Mouse (Mus musculus) heart, postnatal 4 days (tissue): Measurements from ENCODE around the gene Pramef8. TPM values are rescaled to one million over a fixed set of nuclear protein-coding genes. Genes with fewer than 3 reads are reported as not detected.

Experiments used
- DNase-seq: peaks from one replicate; pipeline ENCODE4 v3.0.0; 2021
- total RNA-seq, 2 experiments: library from RNA; stranded (reverse); gene quantifications; 2 replicates each; pipeline ENCODE4 v1.2.3; 2021

Gene Pramef8
- total RNA-seq: 10 to 100 TPM; 11.7 to 12.1 TPM

DNA sequence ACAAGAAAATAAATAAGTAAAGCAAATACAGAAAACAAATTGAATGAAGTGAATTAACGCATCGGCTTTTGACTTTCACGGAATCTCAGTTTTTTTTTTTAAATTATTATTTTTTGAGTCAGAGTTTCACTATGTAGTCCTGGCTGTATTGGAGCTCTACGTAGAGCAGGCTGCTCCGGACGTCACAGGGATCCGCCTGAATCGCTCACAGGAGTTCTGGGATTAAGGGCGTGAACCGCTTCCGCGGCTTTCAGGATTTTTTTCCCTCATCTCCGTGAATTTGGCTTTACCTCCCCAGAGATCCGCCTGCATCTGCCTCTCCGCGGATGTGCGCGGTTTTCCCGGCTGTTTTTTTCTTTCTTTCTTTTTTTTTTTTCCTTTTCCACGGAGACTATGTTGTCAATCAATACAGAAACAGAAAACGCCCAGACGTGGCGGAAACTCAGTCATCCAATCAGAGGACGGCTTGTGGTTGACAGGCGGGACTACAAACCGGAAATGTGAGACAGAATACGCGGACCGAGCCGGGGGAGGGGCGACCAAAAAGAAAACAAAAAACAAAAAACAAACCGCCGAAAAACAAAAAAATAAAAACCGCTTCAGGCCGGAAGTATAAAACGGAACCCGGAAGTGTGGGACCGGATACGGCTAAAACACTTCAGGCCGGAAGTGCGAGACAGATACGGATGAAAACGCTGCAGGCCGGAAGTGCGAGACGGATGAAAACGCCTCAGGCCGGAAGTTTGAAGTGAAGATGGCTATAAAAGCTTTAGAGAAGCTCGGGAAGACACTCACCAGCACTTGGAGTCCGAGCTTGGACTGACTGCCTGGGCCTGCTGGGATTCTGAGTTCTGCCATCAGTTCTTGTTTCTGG lies at the start of gene Pramef8:
Gene Pramef8 (plus strand): TSS at position 208 of the 874 bp plus-strand sequence.
- peak; percentile 93 for DNase-seq

- DNase-seq: no peak
Measured at GRCm38 (mm10) chr4:143366415-143367041, 45.7 kb upstream of the Pramef8 start.

DNA sequence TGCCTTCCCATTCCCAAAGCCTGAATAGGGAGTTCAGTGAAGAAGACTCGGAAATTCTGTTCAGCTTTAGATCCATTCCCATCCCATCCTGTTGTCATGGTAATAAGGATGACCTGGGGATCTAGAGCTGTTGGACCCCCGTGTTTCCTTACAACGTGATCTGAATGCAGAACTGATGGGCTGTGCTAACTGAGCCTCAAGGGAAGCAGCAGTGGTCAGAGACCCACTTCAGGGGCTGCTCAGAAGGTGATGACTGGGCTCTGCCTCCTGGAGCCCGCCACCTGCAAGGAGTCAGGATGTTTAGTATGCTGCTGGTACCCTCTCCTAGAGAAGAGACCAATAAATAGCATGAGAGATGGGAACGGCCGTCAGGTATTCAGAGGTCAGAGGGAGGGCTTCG lies 32.7 kb upstream of the Pramef8 start:
- DNase-seq: no peak

GRCm38 (mm10) chr4:143379931-143380715 lies 32.1 kb upstream of the Pramef8 start:
- DNase-seq: no peak

GRCm38 (mm10) chr4:143380716-143381004 lies 31.6 kb upstream of the Pramef8 start:
- peak; percentile 51 for DNase-seq

GRCm38 (mm10) chr4:143382163-143382562 lies 30.1 kb upstream of the Pramef8 start:
- DNase-seq: no peak

DNA sequence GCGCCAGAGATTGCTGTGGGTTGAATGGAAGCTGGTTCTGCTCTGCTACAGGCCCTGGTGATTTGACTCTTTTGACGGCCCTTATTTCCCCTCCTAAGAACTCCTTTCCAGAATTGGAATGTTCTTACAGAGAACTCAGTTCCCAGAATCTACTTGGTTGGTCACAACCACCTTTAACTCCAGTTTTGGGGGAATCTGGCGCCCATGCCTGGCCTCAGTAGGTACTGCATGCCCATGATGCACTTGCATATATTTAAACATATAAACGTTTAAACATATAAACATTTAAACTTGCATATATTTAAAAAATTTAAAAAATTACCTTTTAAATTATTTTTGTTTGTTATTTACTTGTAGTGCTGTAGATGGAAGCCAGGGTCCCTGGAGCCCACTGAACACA lies 28.6 kb upstream of the Pramef8 start:
- DNase-seq: peak; percentile 12

- DNase-seq: peak; percentile 63
Measured at GRCm38 (mm10) chr4:143388955-143389702, 23.1 kb upstream of the Pramef8 start.

DNA sequence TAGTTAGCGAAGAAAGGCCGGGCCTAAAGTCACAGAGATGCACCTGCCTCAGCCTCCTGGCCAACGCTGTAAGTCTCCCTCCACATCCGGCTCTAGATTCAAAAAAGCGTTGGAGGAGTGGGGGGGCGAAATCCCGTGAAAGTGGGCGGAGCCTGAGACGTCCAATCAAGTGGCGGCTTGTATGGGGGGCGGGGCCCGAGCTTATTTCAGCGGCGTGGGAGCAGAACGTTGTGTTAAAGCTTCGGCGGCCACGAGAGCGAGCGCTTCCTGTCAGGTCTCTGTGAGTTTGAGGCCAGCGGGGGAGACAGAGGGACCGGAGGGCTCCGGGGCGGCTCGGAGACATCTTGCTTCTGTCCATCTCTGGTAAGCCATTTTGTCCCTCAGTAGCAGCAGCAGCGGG lies 18.0 kb upstream of the Pramef8 start, which contains the start of gene Pramel1:
Gene Pramel1 (plus strand): TSS at position 248 of the 400 bp plus-strand sequence.
- no peak for DNase-seq

- no peak for DNase-seq
Measured at GRCm38 (mm10) chr4:143411566-143412218, 534 bp upstream of the Pramef8 start.

DNA sequence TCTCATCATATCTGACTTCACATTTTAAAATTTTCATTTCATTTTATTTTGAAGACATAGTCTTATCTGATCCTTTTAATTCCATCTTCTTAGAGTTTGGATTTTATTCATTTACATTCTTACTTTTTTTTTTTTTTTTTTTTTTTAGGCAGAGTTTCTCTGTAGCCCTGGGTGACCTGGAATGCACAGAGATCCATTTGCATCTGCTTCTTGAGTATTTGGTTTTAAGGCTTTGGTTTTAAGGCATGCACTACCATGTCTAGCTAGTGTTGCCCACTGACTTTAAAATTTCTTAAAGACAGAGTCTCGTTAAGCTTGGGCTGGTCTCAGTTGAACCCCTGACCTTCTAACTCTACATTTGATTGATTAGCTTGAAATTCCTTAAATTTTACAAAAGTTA lies 1.4 kb downstream of the Pramef8 start:
- DNase-seq: no peak

- no peak for DNase-seq
Measured at GRCm38 (mm10) chr4:143414121-143414520, 1.9 kb downstream of the Pramef8 start.

GRCm38 (mm10) chr4:143426770-143427169 lies 14.5 kb downstream of the Pramef8 start:
- peak; percentile 14 for DNase-seq

DNA sequence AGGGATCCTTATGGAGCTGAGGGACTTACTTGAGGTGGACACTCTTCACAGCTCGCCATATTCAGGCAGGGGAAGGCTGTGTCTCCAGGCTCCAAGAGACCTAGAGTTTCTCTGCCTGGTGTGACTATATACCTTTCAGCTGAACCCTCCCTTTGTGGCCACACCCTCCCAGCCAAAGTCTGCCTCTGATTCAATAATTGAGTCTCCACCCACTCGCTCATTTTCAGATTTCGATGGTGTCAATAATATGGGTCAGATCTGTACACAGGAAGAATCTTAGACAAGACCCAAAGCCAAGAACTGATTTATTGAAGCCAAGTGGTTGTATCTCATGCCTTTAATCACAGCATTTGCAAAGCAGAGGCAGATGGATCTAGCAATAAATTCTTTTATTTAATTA lies 38.0 kb downstream of the Pramef8 start, which contains the start of gene Oog4:
Gene Oog4 (minus strand): TSS at position 101 of the 400 bp plus-strand sequence.
- DNase-seq: no peak

Other genes starting within 250 kb of the Pramef8 start
- gene Prdm2, start 199.4 kb upstream of the Pramef8 start, total RNA-seq: 10 to 100 TPM; 23.1 to 23.5 TPM
- gene Pdpn, start 112.9 kb upstream of the Pramef8 start, total RNA-seq: 10 to 100 TPM; 13.0 to 14.3 TPM
- under 1 TPM; 0.29 to 0.33 TPM for gene Lrrc38, start 62.7 kb upstream of the Pramef8 start, total RNA-seq
- not detected for gene Pramel1, start 18.0 kb upstream of the Pramef8 start, total RNA-seq
- gene Oog4, start 37.9 kb downstream of the Pramef8 start, total RNA-seq: not detected
- not detected for gene Gm13043, start 98.9 kb downstream of the Pramef8 start, total RNA-seq
- gene Gm13040, start 123.5 kb downstream of the Pramef8 start, total RNA-seq: not detected
- gene BC080695, start 139.3 kb downstream of the Pramef8 start, total RNA-seq: not detected
- gene Gm13057, start 139.3 kb downstream of the Pramef8 start, total RNA-seq: not detected
- gene Gm13083, start 202.6 kb downstream of the Pramef8 start, total RNA-seq: not detected
- not detected for gene Gm13088, start 244.8 kb downstream of the Pramef8 start, total RNA-seq